Mouse (Mus musculus) B cell, adult 2 months (primary cell): Measurements from ENCODE around the gene Rapgef3.

Experiments used
- DNase-seq, 2 experiments: peaks; one replicate each; pipeline ENCODE4 v3.0.0; 2022

The Rapgef3 gene

DNA sequence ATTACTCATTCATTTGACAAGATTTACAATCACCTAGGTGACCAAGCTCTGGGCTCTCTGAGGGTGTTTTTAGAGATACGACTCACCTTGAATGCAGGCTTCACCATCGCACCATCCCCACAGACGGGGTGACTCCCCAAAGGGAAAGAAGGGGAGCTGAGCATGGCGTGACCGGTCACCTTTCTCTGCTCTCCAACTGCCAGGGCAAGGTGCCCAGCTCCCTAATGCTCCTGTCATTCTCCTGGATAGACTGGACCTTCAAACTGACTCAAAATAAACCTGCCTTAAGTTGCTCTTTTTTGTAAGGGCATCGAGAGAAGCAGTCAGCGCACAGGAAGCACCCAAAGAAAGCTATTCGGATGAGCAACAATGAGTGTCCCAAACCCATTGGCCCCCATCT lies 2.5 kb upstream of the Rapgef3 start:
- no peak for DNase-seq

DNA sequence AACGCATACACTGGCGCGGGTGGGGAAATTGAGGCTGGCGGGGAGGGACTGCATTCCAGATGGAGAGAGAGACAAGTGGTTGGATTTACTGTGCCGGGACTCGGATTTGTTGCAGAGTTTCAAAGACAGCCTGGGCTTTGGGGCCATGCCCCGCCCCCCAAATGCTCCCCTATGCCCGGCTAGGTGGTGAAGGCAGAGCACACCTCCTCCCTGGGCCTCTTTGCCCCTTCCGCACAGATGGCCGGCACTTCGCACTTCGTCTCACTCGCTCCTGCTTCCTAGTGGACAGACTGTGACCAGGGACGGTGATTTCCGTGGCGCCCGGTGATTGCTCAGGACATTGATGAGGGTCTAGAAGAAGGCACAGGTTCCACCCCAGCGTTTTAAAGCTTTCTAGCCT lies 420 bp upstream of the Rapgef3 start:
- DNase-seq, result peak; percentile 44 to 45

DNA sequence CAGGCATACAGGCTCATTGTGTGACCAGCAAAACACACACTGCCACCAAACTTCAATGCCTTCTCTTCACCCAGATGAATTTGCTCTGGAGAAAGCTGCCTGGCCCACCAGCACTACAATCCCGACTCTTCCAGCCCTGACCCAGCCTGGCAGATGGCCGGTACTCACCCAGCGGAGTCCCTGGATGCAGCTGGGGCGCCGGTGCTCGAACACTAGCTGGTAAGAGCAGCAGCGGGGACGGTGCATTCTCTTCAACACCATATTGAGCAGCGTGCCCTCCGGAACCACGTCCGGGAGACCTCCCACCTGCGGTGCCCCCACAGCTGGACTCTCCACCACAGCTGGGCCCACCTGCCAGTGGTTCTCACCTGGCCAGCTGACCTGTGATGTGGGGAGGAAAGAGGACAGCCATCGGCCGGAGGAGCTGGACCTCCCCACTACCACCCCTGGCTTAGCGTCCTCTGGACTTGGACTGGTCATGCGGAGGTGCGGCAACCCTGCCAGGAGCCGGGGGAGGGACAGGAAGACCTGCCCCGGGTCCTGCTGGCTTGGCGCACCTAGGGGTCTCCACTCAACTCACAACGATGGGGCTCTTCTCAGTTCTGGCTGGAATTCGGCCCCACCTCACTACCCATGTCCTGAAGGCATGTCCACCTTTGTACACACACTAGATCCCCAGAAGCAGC lies 1.0 kb downstream of the Rapgef3 start:
- DNase-seq, result no peak

DNA sequence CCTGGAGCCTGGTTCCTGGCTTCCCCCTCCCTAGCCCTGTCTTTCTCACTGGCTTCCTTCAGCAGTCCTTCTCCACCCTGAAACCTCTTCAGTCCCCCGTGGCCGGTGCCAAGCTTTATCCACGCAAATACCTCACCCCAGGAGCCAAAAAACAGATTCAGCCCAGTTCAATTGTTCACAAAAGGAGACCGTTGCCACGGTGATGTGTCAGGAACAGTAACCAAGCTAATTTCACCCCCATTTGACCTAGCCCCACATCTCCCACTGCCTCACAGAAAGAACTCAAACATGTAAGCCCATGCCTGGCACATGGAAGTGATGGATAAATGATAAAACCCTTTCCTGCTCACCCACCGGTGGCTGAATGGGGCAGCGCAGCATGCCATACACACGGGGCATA lies 1.6 kb downstream of the Rapgef3 start:
- no peak for DNase-seq

DNA sequence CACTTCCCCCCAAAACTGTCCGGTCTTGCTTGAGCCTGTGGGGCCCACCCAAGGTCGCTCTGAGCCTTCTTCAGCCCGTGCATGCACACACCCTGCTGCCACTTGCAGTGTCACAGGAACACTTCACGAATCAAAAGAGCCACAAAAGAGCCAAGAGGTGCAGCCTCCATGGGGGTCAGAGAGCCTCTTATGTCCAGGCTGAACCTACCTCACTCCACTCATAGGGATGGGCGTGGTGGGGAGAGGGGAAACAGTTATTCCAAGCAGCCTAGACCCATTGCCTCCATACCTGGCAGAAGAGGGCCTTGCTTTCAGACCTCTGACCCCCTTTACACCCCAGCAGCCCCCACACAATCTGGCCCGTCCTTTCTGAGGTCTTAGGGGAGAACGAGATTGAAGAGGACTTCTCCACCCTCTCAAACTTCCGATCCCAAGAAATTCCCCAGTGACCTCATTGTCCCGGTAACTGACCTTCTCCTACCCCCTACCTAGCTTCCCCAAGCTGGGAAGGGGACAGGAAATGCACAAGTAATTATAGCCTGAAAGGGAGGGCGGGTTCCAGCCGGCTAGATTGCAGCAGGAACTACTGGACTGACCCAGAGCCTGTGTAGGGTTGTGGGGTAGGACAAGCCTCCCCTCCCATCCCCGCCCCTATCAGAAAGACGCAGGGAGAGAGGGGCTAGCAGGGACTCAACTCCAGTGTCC lies 2.5 kb downstream of the Rapgef3 start:
- no peak for DNase-seq

DNA sequence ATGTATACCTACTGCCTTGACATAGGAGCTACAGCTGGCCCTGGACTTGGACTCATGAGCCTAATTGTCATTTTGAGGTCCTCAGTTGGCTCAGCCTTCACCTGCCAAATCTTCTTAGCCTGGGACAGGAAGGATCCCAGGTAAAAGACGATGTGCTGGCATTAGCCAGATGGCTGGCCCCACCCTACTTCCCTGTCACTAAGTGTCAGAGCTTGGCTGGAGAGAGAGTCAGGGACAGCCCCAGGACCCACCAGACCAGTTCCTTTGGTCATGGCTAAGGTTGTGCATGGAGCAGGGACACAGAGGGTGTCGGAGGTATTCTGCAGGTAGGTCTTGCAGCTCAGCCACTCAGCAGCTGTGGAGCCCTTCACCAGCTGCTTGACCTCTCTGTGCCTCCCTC lies 3.2 kb downstream of the Rapgef3 start:
- no peak for DNase-seq

DNA sequence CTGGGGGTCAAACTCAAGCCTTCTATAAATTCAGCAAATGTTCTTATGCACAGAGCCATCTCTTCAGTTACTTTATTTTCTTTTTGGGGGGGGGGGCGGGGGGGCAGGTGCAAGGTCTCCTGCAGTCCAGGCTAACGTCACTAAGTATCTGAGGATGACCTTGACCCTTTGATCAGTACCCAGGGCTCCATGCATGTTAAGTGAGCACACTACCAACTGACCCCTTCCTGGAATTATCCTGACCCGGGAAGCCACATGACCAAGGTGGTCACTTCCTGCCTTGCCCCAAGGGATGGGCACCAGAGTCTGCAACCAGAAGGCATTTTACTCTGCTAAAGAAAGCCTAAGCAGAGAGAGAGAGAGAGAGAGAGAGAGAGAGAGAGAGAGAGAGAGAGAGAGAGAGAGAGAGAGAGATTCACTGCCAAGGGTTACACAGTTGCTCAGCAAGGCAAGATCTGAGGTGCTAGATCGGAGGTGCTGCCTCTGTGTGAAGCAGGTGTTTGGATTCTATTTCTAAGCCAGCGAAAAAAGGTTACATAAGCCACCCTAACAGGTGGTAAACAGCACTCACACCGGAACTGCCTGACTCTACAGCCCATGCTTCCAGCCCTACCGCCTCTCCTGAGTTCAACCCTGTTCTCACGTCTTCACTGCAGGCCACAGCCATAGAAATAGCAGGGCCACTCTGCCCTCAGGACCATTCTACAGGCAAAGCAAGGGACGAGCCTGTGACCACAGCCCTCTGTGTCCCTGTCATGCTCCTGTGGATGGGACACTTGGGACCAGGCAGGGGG lies 4.3 kb downstream of the Rapgef3 start:
- no peak for DNase-seq

DNA sequence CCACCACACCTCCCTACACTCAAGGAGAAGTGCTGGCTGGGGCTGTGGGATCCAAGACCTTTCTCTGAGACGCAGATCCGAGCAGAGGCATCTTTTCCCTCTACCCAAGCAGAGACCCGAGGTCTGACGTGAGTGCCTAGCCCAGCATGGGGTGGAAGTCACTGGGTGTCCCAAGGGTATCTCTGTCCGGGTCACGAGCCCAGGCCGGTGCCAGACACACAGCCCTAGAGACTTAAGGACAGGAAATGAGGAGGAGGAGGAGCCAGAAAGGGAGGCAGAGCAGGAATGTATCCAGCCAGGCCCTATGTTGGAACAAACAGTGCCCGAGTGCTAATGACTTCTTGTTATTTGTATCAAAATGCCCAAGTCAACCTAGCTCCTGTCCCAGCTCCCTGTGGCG lies 5.0 kb downstream of the Rapgef3 start:
- DNase-seq, result no peak

DNA sequence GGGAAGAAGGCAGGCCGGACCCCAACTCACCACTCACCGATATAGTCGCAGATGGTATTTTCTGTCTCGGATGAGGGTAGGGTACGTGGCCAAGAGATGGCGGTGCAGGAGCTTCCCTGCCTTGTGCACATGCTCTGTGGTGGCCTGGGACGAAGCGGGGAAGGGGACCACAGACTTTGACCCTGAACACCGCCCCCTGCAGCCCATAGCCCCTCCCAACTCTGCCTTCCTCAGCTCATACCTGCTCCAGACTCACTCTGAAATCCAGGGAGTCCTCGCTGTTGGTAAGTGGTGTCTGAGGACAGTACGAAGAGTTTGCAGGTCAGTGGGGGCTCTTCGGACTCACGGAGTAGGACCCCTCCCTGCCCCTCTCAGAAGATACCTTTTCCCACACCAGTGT lies 6.3 kb downstream of the Rapgef3 start:
- DNase-seq, result no peak

DNA sequence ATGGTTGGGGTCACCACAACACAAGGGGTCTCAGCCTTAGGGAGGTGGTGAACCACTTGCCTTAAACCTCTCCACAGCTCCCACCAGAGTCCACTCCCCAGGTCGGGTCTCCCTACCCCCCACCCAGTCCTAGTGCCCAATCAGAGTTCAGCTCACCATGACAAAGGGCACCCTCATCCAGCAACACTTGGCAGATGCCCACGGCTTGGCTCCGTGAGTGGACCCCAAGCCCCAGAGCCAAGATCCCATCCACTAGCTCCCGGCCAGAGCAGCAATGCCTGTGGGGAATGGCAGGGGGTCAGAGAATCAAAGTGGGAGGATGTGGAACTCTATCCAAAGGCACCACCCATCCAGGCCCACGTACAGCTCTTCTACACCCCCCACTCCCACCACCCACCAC lies 6.8 kb downstream of the Rapgef3 start:
- no peak for DNase-seq

DNA sequence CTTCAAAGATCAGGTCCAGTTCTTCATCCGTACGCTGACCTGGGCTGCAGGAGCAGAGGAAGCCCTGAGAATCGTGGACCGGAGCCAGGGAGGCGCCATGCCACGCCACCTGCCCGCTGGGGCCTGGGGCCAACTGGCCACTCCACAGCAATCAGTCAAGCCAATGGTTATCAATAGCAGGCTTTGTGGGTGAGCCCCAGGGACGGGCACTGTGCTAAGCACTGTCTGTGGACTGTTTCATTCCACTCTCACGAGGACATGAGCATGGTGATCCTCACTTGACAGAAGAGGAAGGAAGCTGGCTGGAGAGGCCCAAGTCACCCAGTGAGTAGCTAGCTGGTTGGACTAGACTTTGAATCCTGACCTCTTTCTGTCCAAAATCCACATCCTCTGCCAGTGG lies 7.8 kb downstream of the Rapgef3 start:
- no peak for DNase-seq

DNA sequence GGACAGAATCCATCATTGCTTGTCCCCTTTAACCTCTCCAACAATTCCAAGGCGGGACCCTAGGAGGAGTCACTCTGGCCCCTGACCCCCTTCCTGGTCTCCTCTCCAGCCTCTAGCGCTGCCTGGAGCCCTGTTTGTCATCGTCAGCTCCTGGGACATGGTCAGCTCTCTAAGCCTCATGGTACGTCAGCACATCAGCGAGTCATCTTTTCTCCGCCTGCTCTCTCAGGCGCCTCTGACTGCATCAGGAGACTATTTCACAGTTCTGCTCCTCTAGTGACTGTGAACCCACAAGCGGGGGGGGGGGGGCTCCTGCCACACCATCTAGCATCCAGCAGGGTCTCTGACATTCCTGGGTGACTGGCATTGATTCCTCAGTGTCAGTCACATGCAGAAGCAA lies 12.4 kb downstream of the Rapgef3 start:
- DNase-seq, result no peak

DNA sequence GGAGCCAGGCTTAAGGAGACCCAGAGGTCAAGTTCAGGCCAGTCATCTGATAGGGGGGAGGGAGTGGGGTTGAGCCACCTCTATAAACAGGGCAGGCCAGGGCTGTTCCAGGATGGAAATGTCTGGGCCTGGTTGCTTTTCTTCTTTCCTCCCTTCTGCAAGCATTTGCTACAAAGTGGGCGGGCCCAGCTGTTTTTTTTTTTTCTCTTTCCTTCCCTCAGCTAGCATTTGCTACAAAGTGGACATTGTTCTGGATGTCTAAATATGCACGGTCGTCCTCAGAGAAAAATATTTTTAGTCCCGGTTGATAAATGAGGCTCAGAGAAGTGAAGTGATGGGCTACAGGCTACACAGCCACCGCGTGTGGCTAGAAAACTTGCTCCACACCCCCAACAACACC lies 13.3 kb downstream of the Rapgef3 start:
- no peak for DNase-seq

DNA sequence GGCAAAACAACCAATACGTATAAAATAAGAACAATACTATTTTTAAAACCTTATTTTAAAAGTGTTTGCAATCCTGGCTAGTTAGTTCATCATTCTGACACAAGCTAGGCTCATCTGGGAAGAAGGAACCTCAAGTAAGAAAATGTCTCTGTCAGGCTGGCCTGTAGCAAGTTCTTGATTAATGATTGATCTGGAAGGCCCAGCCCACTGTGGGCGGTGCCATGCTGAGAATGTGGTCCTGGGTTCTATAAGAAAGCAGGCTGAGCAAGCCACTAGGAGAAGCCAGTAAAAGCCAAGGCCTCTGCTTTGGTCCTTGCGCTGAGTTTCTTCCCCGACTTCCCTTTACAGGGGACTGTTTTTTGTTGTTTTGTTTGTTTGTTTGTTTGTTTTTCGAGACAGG lies 15.3 kb downstream of the Rapgef3 start:
- no peak for DNase-seq

DNA sequence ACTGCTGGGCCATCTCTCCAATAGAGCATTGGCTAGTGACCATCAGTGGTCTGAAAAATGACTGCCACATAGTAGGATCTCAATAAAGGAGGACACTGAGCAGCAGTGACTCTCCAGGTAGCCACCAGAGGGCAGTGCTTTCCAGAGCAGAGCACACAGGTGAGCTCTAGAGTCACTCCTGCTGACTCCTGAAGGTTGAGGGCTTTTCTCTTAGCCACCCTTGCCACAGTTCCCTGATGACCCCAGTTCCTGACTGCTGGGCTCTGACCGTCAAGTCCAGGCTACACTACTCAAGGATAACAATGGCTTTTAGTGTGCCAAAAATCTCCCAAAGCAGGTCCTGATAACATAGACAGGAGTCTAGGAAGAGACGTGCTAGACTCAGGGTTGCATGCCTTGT lies 16.1 kb downstream of the Rapgef3 start:
- peak; percentile 59 to 61 for DNase-seq

DNA sequence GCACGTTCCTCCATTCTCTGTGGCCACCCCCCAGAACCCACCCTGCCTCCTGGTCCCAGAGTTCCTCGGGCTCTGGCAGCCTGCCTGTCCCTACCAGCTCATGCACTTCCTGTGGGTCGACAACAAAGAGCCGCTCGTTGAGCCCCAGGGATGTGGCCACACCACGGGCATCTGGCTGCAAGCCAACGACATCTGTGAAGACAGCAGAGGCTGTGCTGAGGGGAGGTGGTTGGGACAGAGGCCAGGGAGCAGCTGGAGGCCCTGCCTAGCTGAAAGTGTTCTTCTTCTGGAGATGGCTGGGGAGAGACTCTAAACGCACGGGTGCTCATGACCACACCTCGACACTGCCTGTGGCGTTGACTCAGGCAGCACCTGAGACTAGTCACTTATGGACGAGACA lies 17.1 kb downstream of the Rapgef3 start:
- peak; percentile 45 to 47 for DNase-seq

DNA sequence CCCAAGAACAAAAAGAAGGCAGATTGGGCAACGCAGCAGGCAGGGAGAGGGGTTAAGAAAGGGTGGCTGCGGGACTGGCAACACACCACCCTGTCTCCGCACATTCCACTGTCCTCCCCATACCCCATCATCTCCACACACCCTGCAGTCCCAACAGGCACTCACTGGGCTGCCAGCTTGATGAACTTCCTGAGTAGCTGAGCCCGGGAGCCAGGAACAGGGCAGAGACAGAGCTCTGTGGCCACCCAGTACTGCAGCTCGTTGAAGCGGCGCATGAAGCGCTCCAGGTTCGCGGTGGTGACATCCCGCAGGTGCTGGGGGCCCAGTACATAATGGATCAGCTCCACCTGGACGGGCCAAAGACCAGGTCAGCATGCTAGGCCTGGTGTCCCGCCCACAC lies 17.9 kb downstream of the Rapgef3 start:
- peak in 1 of 2 experiments; percentile 22 for DNase-seq

DNA sequence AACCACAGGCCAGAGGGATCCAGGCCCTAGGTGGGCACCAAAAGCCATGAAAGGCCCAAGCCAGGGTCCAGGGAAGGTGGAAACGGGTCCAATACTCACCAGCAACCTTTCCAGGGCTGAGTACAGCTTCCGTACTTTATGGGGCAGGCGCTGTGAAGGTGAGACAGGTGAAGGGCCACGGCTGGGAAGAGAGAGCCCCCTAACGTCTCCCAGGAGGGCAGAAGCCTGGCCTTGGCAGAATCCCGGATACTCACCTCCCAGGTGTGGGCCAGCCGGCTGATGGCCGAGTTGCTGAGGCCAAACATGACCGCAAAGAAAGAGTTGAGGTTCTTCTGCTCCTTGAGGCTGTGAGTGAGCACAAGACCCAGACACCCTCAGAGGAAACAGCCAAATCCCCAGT lies 18.4 kb downstream of the Rapgef3 start:
- no peak for DNase-seq

DNA sequence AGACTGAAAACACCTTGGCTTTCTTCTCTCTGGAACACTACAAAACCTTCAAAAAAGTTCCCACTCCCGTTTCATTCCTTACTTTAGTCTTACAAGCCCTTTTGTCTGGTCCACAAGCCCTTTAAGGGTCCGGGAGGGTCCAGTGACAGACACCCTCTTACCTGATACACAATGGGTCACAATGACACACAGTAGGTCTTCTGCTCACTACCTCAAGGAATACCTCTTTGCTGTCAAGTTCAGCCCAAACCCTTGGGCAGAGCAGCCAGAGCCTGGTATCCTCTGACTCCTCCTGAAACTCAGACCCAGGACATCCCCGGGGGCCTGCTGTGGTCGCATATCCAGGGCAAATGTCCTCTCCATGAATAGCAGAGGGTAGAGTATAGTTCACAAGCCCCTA lies 18.8 kb downstream of the Rapgef3 start:
- no peak for DNase-seq

DNA sequence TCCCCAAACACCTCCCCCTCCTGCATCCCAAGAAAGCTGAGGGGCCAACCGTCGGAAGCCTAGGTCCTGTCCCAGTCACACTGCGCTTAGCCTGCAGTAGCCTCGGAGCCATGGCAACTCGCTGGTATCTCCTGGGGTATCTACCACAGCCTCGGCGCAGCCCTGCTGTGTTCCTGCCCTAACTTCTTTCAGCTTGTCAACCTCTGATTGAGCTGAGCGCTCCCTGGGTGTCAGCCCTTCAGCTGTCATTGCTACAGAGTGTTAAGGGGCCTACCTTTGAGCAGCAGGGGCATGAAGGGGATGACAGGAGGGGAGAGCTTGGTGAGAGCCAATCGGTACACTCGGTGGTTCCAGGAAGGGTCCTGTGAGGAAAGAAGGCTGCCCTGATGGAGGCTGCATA lies 19.5 kb downstream of the Rapgef3 start:
- no peak for DNase-seq

DNA sequence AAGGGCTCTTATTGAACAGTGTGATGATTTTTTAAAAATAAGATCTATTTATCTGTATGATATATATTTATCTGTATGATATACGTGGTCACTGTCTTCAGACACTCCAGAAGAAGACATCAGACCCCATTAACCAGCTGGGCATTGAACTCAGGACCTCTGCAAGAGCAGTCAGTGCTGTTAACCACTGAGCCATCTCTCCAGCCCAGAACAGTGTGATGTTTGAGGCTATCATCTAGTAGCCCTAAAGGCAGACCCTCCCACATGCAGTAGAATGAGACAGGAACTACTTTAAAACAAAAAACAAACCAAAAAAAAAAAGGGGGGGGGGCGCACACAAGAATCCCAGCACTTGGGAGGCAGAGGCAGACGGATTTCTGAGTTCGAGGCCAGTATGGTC lies 20.3 kb downstream of the Rapgef3 start:
- no peak for DNase-seq

DNA sequence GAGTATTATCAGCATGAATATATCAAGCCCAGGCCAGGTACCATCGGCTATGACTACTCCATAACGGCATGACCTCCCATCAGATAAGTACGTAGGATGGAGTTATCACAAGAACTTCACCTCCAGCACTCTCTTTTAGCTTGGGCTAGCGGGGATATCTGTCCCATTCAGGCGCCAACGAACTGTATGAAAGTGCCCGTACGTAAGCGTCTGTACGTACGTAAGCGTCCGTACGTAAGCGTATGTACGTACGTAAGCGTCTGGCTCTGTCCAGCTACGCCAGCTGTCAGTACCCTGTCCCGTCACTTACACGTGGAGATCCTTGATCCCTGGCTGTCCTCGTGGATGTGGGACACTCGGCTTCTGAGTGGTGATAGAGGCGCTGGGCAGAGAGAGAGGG lies 21.0 kb downstream of the Rapgef3 start:
- DNase-seq, result no peak

DNA sequence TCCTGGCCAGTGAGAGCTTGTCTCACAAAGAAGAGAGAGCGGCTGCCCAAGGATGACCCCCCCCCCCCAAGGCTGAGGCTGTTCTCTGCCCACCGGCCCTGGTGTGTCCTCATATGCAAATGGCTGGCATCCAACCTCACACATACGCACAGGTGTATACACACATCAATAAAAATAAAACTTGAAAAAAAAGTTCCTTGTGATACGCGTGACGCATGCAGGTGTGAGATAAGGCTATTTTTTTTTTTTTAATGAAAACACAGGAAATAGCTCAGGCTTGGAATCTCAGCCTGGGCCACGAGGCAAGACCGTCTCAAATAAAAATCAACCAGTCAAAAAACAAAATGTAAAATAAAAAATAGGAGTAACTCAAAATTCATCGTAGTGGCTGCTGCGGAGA lies 21.5 kb downstream of the Rapgef3 start:
- DNase-seq, result no peak

DNA sequence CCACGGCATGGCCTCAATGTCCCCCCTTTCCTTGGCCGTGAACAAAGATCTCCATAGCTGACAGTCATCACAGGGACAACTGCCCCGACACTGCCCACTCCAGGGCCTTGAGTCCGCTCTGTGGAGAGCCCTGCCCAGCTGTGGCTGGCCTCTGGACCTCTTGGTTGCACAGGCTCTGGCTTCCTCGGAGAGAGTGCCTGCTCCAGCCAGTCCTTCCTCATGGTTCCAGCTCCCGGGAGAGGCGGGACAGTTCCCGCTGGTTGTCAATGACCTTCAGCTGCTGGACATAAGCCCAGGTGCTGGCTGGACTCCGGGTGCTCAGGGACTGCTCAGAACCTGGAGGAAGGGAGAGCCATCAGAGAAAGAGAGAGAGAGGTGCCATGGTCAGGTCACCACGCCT lies 22.4 kb downstream of the Rapgef3 start:
- DNase-seq, result no peak
